Mouse (Mus musculus): ENCODE results near the gene Coq9.

GRCm38 (mm10) chr8:94880742-94881141, 42.6 kb downstream of the Coq9 start:
- TF ChIP-seq HCFC1 (IDR thresholded peaks at IDR 0.05; ENCODE audit: borderline replicate concordance, insufficient read depth, low read length) = no peak
- TF ChIP-seq ZNF384 (IDR thresholded peaks at IDR 0.05; ENCODE audit: low read depth, low read length) = no peak
- no peak for TF ChIP-seq MAFK (IDR thresholded peaks at IDR 0.05; ENCODE audit: insufficient read depth, low read depth, low read length)
- TF ChIP-seq ZC3H11A (IDR thresholded peaks at IDR 0.05; ENCODE audit: borderline replicate concordance, low read depth, low read length) = no peak
- no peak for TF ChIP-seq CHD2 (IDR thresholded peaks at IDR 0.05; ENCODE audit: low read depth, low read length)

Measured in ES-E14 (cell line).